Mouse (Mus musculus): ENCODE results near the gene Alpl. TPM values are rescaled to one million over a fixed set of nuclear protein-coding genes. Genes with fewer than 3 reads are reported as not detected.
A peak's percentile ranks its signal among the peaks of the same experiment; 100 is the strongest.

Gene Alpl
- polyA plus RNA-seq, 1 experiment from 2014 or later, result 3.6 TPM

- H3K36me3 ChIP-seq (ENCODE audit: control insufficient read depth, insufficient read depth), result no peaks in the 10 kb centered on the region
- no peak for ATAC-seq (replicated peaks; ENCODE audit: extremely low read depth, insufficient read depth, low FRiP score)
- H3K9me3 ChIP-seq (replicated peaks; ENCODE audit: control insufficient read depth, low read length), result no peaks in the 10 kb centered on the region
- H3K4me2 ChIP-seq (ENCODE audit: low read depth, low read length), result no peak overlapping the region
- H3K9ac ChIP-seq (ENCODE audit: low read length), result no peak overlapping the region
- no peak overlapping the region for H3K4me3 ChIP-seq (ENCODE audit: low read length)
- H3K27me3 ChIP-seq (ENCODE audit: control insufficient read depth, insufficient read depth, low read length), result peaks cover 3% of the 10 kb centered on the region
- WGBS, result 54% methylated on average over 14 of the region's 14 CpGs
- H3K27ac ChIP-seq (ENCODE audit: low read length), result no peak overlapping the region
- peaks cover 3% of the 10 kb centered on the region; the same call in 1 of the 2 replicates for H3K4me1 ChIP-seq (ENCODE audit: control insufficient read depth, insufficient read depth, low read length)
Observed at GRCm38 (mm10) chr4:137770901-137771612, 25.1 kb downstream of the Alpl start.

- no peaks in the 10 kb centered on the region for H3K36me3 ChIP-seq (ENCODE audit: control insufficient read depth, insufficient read depth)
- H3K9ac ChIP-seq (ENCODE audit: low read length), result no peak overlapping the region
- peak; percentile 8; the same call in 1 of the 2 replicates for ATAC-seq (replicated peaks; ENCODE audit: extremely low read depth, insufficient read depth, low FRiP score)
- H3K27me3 ChIP-seq (ENCODE audit: control insufficient read depth, insufficient read depth, low read length), result peaks cover 3% of the 10 kb centered on the region
- WGBS, result 10% methylated on average over 7 of the region's 7 CpGs
- no peaks in the 10 kb centered on the region for H3K9me3 ChIP-seq (replicated peaks; ENCODE audit: control insufficient read depth, low read length)
- peaks cover 5% of the 10 kb centered on the region; the same call in 1 of the 2 replicates for H3K4me1 ChIP-seq (ENCODE audit: control insufficient read depth, insufficient read depth, low read length)
- no peak overlapping the region for H3K4me3 ChIP-seq (ENCODE audit: low read length)
- no peak overlapping the region for H3K27ac ChIP-seq (ENCODE audit: low read length)
- H3K4me2 ChIP-seq (ENCODE audit: low read depth, low read length), result no peak overlapping the region
Observed at GRCm38 (mm10) chr4:137769635-137770034, 26.5 kb downstream of the Alpl start.

GRCm38 (mm10) chr4:137768831-137769230, 27.4 kb downstream of the Alpl start:
- Histone ChIP-seq H3K9ac (ENCODE audit: low read length) (no peak overlapping the region; the same call in 1 of the 2 replicates), H3K4me2 (ENCODE audit: low read depth, low read length) (no peak overlapping the region), H3K27ac (ENCODE audit: low read length) (no peak overlapping the region), H3K9me3 (replicated peaks; ENCODE audit: control insufficient read depth, low read length) (no peaks in the 10 kb centered on the region), H3K27me3 (ENCODE audit: control insufficient read depth, insufficient read depth, low read length) (peaks cover 3% of the 10 kb centered on the region), H3K36me3 (ENCODE audit: control insufficient read depth, insufficient read depth) (no peaks in the 10 kb centered on the region), H3K4me1 (ENCODE audit: control insufficient read depth, insufficient read depth, low read length) (peaks cover 5% of the 10 kb centered on the region; the same call in 1 of the 2 replicates), H3K4me3 (ENCODE audit: low read length) (no peak overlapping the region)
- no peak for ATAC-seq (replicated peaks; ENCODE audit: extremely low read depth, insufficient read depth, low FRiP score)
- WGBS, result 68% methylated on average over 6 of the region's 6 CpGs

- H3K36me3 ChIP-seq (ENCODE audit: control insufficient read depth, insufficient read depth), result no peaks in the 10 kb centered on the region
- peaks cover 5% of the 10 kb centered on the region; the same call in 1 of the 2 replicates for H3K4me1 ChIP-seq (ENCODE audit: control insufficient read depth, insufficient read depth, low read length)
- H3K4me2 ChIP-seq (ENCODE audit: low read depth, low read length), result no peak overlapping the region
- H3K9ac ChIP-seq (ENCODE audit: low read length), result no peak overlapping the region
- peaks cover 3% of the 10 kb centered on the region for H3K27me3 ChIP-seq (ENCODE audit: control insufficient read depth, insufficient read depth, low read length)
- H3K27ac ChIP-seq (ENCODE audit: low read length), result no peak overlapping the region
- H3K4me3 ChIP-seq (ENCODE audit: low read length), result no peak overlapping the region
- no peaks in the 10 kb centered on the region for H3K9me3 ChIP-seq (replicated peaks; ENCODE audit: control insufficient read depth, low read length)
- no peak for ATAC-seq (replicated peaks; ENCODE audit: extremely low read depth, insufficient read depth, low FRiP score)
- 89% methylated on average over 5 of the region's 5 CpGs for WGBS
Observed at GRCm38 (mm10) chr4:137768381-137768780, 27.8 kb downstream of the Alpl start.

- 47% methylated on average over 5 of the region's 5 CpGs for WGBS
- no peak overlapping the region for H3K4me2 ChIP-seq (ENCODE audit: low read depth, low read length)
- no peak for ATAC-seq (replicated peaks; ENCODE audit: extremely low read depth, insufficient read depth, low FRiP score)
- H3K9ac ChIP-seq (ENCODE audit: low read length), result no peak overlapping the region
- H3K36me3 ChIP-seq (ENCODE audit: control insufficient read depth, insufficient read depth), result no peaks in the 10 kb centered on the region
- H3K4me3 ChIP-seq (ENCODE audit: low read length), result no peak overlapping the region
- H3K27ac ChIP-seq (ENCODE audit: low read length), result no peak overlapping the region
- no peaks in the 10 kb centered on the region; the same call in 1 of the 2 replicates for H3K27me3 ChIP-seq (ENCODE audit: control insufficient read depth, insufficient read depth, low read length)
- no peaks in the 10 kb centered on the region for H3K9me3 ChIP-seq (replicated peaks; ENCODE audit: control insufficient read depth, low read length)
- H3K4me1 ChIP-seq (ENCODE audit: control insufficient read depth, insufficient read depth, low read length), result peaks cover 5% of the 10 kb centered on the region; the same call in 1 of the 2 replicates
Observed at GRCm38 (mm10) chr4:137766365-137766764, 29.8 kb downstream of the Alpl start.

- Histone ChIP-seq H3K4me2 (ENCODE audit: low read depth, low read length) (no peak overlapping the region), H3K9ac (ENCODE audit: low read length) (no peak overlapping the region), H3K4me3 (ENCODE audit: low read length) (no peak overlapping the region), H3K9me3 (replicated peaks; ENCODE audit: control insufficient read depth, low read length) (no peaks in the 10 kb centered on the region), H3K4me1 (ENCODE audit: control insufficient read depth, insufficient read depth, low read length) (peaks cover 5% of the 10 kb centered on the region; the same call in 1 of the 2 replicates), H3K27me3 (ENCODE audit: control insufficient read depth, insufficient read depth, low read length) (no peaks in the 10 kb centered on the region; the same call in 1 of the 2 replicates), H3K27ac (ENCODE audit: low read length) (no peak overlapping the region), H3K36me3 (ENCODE audit: control insufficient read depth, insufficient read depth) (no peaks in the 10 kb centered on the region)
- no peak for ATAC-seq (replicated peaks; ENCODE audit: extremely low read depth, insufficient read depth, low FRiP score)
- 44% methylated on average over 7 of the region's 7 CpGs for WGBS
Observed at GRCm38 (mm10) chr4:137765554-137765971, 30.6 kb downstream of the Alpl start.

- Histone ChIP-seq H3K27me3 (ENCODE audit: control insufficient read depth, insufficient read depth, low read length) (no peaks in the 10 kb centered on the region; the same call in 1 of the 2 replicates), H3K27ac (ENCODE audit: low read length) (no peak overlapping the region), H3K4me2 (ENCODE audit: low read depth, low read length) (no peak overlapping the region), H3K9ac (ENCODE audit: low read length) (no peak overlapping the region), H3K36me3 (ENCODE audit: control insufficient read depth, insufficient read depth) (no peaks in the 10 kb centered on the region), H3K4me3 (ENCODE audit: low read length) (no peak overlapping the region), H3K4me1 (ENCODE audit: control insufficient read depth, insufficient read depth, low read length) (peaks cover 4% of the 10 kb centered on the region; the same call in 1 of the 2 replicates), H3K9me3 (replicated peaks; ENCODE audit: control insufficient read depth, low read length) (no peaks in the 10 kb centered on the region)
- ATAC-seq (replicated peaks; ENCODE audit: extremely low read depth, insufficient read depth, low FRiP score), result no peak
- WGBS, result 80% methylated on average over 3 of the region's 3 CpGs
Observed at GRCm38 (mm10) chr4:137764621-137765020, 31.6 kb downstream of the Alpl start.

GRCm38 (mm10) chr4:137763920-137764495, 32.2 kb downstream of the Alpl start:
- Histone ChIP-seq H3K27ac (ENCODE audit: low read length) (no peak overlapping the region), H3K9me3 (replicated peaks; ENCODE audit: control insufficient read depth, low read length) (no peaks in the 10 kb centered on the region), H3K36me3 (ENCODE audit: control insufficient read depth, insufficient read depth) (no peaks in the 10 kb centered on the region), H3K27me3 (ENCODE audit: control insufficient read depth, insufficient read depth, low read length) (no peaks in the 10 kb centered on the region; the same call in 1 of the 2 replicates), H3K4me3 (ENCODE audit: low read length) (no peak overlapping the region), H3K9ac (ENCODE audit: low read length) (no peak overlapping the region), H3K4me1 (ENCODE audit: control insufficient read depth, insufficient read depth, low read length) (0 out of 2 replicates have a peak, but pooled peaks cover 2% of the 10 kb centered on the region), H3K4me2 (ENCODE audit: low read depth, low read length) (no peak overlapping the region)
- no peak for ATAC-seq (replicated peaks; ENCODE audit: extremely low read depth, insufficient read depth, low FRiP score)
- 58% methylated on average over 8 of the region's 8 CpGs for WGBS

GRCm38 (mm10) chr4:137762886-137763285, 33.3 kb downstream of the Alpl start:
- WGBS, result 80% methylated on average over 9 of the region's 9 CpGs
- ATAC-seq (replicated peaks; ENCODE audit: extremely low read depth, insufficient read depth, low FRiP score), result no peak
- H3K27me3 ChIP-seq (ENCODE audit: control insufficient read depth, insufficient read depth, low read length), result no peaks in the 10 kb centered on the region
- H3K9ac ChIP-seq (ENCODE audit: low read length), result no peak overlapping the region
- H3K36me3 ChIP-seq (ENCODE audit: control insufficient read depth, insufficient read depth), result no peaks in the 10 kb centered on the region
- no peak overlapping the region for H3K4me3 ChIP-seq (ENCODE audit: low read length)
- H3K4me2 ChIP-seq (ENCODE audit: low read depth, low read length), result no peak overlapping the region
- 0 out of 2 replicates have a peak, but pooled peaks cover 2% of the 10 kb centered on the region for H3K4me1 ChIP-seq (ENCODE audit: control insufficient read depth, insufficient read depth, low read length)
- H3K9me3 ChIP-seq (replicated peaks; ENCODE audit: control insufficient read depth, low read length), result no peaks in the 10 kb centered on the region
- no peak overlapping the region for H3K27ac ChIP-seq (ENCODE audit: low read length)

Measured in heart, embryonic 16.5 days (tissue).